Mouse (Mus musculus): ENCODE measurements around the gene Ndufa13. TPM values are rescaled to one million over a fixed set of nuclear protein-coding genes. Genes with fewer than 3 reads are reported as not detected.

Gene Ndufa13
- polyA plus RNA-seq, 1 experiment: 277 TPM

Other genes starting within 250 kb of the Ndufa13 start
- gene Zfp964, start 248.1 kb downstream of the Ndufa13 start, polyA plus RNA-seq (2012; fragmentation: generic; extraction: Trizol): 0.43 TPM
- 5.4 TPM for gene Zfp869, start 191.8 kb downstream of the Ndufa13 start, polyA plus RNA-seq (2012; fragmentation: generic; extraction: Trizol)
- 0.97 TPM for gene Zfp963, start 152.6 kb downstream of the Ndufa13 start, polyA plus RNA-seq (2012; fragmentation: generic; extraction: Trizol)
- gene Gm20422, start 127.7 kb downstream of the Ndufa13 start, polyA plus RNA-seq (2012; fragmentation: generic; extraction: Trizol): 0.13 TPM
- 35.6 TPM for gene Atp13a1, start 111.4 kb downstream of the Ndufa13 start, polyA plus RNA-seq (2012; fragmentation: generic; extraction: Trizol)
- gene Zfp866, start 111.4 kb downstream of the Ndufa13 start, polyA plus RNA-seq (2012; fragmentation: generic; extraction: Trizol): 4.9 TPM
- gene Gmip, start 93.9 kb downstream of the Ndufa13 start, polyA plus RNA-seq (2012; fragmentation: generic; extraction: Trizol): 5.7 TPM
- 0.12 TPM for gene Lpar2, start 80.1 kb downstream of the Ndufa13 start, polyA plus RNA-seq (2012; fragmentation: generic; extraction: Trizol)
- gene Pbx4, start 70.1 kb downstream of the Ndufa13 start, polyA plus RNA-seq (2012; fragmentation: generic; extraction: Trizol): 1.7 TPM
- 0.20 TPM for gene Cilp2, start 14.9 kb downstream of the Ndufa13 start, polyA plus RNA-seq (2012; fragmentation: generic; extraction: Trizol)
- gene Tssk6, start 374 bp downstream of the Ndufa13 start, polyA plus RNA-seq (2012; fragmentation: generic; extraction: Trizol): 0.92 TPM
- gene Yjefn3, start 154 bp upstream of the Ndufa13 start, polyA plus RNA-seq (2012; fragmentation: generic; extraction: Trizol): 19.0 TPM
- 46.7 TPM for gene Gatad2a, start 93.8 kb upstream of the Ndufa13 start, polyA plus RNA-seq (2012; fragmentation: generic; extraction: Trizol)
- gene Mau2, start 140.2 kb upstream of the Ndufa13 start, polyA plus RNA-seq (2012; fragmentation: generic; extraction: Trizol): 27.4 TPM
- 38.4 TPM for gene Sugp1, start 140.3 kb upstream of the Ndufa13 start, polyA plus RNA-seq (2012; fragmentation: generic; extraction: Trizol)
- gene Tm6sf2, start 170.4 kb upstream of the Ndufa13 start, polyA plus RNA-seq (2012; fragmentation: generic; extraction: Trizol): 0.54 TPM
- gene Hapln4, start 180.9 kb upstream of the Ndufa13 start, polyA plus RNA-seq (2012; fragmentation: generic; extraction: Trizol): 6.0 TPM
- not detected for gene Ncan, start 218.3 kb upstream of the Ndufa13 start, polyA plus RNA-seq (2012; fragmentation: generic; extraction: Trizol)
- gene Nr2c2ap, start 228.8 kb upstream of the Ndufa13 start, polyA plus RNA-seq (2012; fragmentation: generic; extraction: Trizol): 41.3 TPM
- 11.2 TPM for gene Rfxank, start 236.6 kb upstream of the Ndufa13 start, polyA plus RNA-seq (2012; fragmentation: generic; extraction: Trizol)
- gene Borcs8, start 236.9 kb upstream of the Ndufa13 start, polyA plus RNA-seq (2012; fragmentation: generic; extraction: Trizol): 53.0 TPM
- gene Mef2b, start 237.2 kb upstream of the Ndufa13 start, polyA plus RNA-seq (2012; fragmentation: generic; extraction: Trizol): 0.85 TPM

All from myocyte (in vitro differentiated cells).